In the genomic region with DNA sequence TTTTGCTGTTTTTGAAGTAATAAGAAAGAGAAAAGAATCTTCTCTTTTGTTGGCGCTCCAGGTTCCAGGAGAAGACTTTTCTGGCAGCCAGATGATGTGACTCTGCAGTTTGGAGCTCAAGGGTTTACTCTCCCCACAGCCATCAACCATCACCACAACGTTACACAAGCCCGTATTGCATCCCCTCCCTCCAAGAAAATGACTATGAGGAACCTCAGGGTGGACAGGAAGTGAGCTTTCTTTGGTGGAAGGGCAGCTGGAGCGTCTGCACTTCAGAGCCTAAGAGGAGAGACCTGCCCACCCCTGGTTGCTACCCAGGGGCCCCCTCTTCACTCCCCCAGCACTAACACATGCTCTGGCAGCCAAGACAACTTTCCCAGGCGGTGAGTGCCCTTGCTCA, we compare ENCODE assay signal across 14 mouse cellular contexts. TPM values are rescaled to one million over a fixed set of nuclear protein-coding genes. Genes with fewer than 3 reads are reported as not detected.
A peak's percentile ranks its signal among the peaks of the same experiment; 100 is the strongest.
DNase-seq lines count a peak whose midpoint lies in the region; ATAC-seq lines count a peak whose summit lies in the region.
"Had no signal": no experiment of that assay in that cellular context is flagged by ENCODE, and none has a peak within 500 bp of the region (broad histone marks: within the 10 kb centered on the region; RNA-seq: fewer than 3 reads in every experiment).

No protein-coding gene starts in this region.

- no peak overlapping the region for H3K4me3 ChIP-seq in intestine, embryonic 15.5 days (replicated peaks)
- no peak overlapping the region for H3K4me3 ChIP-seq in intestine, embryonic 16.5 days (ENCODE audit: low read length)
- peak overlapping the region; percentile 80 for H3K4me3 ChIP-seq in neural tube, embryonic 15.5 days (replicated peaks)

- no peak for ATAC-seq in intestine, embryonic 15.5 days
- no peak for ATAC-seq in intestine, embryonic 16.5 days
- ATAC-seq in granulocyte monocyte progenitor cell, adult 5-6 weeks (replicated peaks; ENCODE audit: poor library complexity, severe bottlenecking) = peak; percentile 89
- ATAC-seq in megakaryocyte progenitor cell, adult 5-6 weeks (replicated peaks; ENCODE audit: poor library complexity) = peak; percentile 88
- ATAC-seq in neural tube, embryonic 15.5 days (ENCODE audit: low FRiP score) = no peak

- no peaks in the 10 kb centered on the region for H3K36me3 ChIP-seq in intestine, embryonic 15.5 days
- H3K36me3 ChIP-seq in intestine, embryonic 16.5 days (ENCODE audit: control insufficient read depth, insufficient read depth, low read length) = no peaks in the 10 kb centered on the region
- peaks cover 7% of the 10 kb centered on the region for H3K36me3 ChIP-seq in neural tube, embryonic 15.5 days
- H3K36me3 ChIP-seq: limb, embryonic 12.5 days had no signal

- peaks cover 34% of the 10 kb centered on the region for H3K27me3 ChIP-seq in intestine, embryonic 15.5 days (replicated peaks)
- H3K27me3 ChIP-seq in intestine, embryonic 16.5 days (replicated peaks; ENCODE audit: control insufficient read depth, insufficient read depth, low read length) = peaks cover 32% of the 10 kb centered on the region
- H3K27me3 ChIP-seq in neural tube, embryonic 15.5 days (replicated peaks) = no peaks in the 10 kb centered on the region

- no peak overlapping the region for H3K9ac ChIP-seq in intestine, embryonic 15.5 days
- H3K9ac ChIP-seq in intestine, embryonic 16.5 days (ENCODE audit: low read depth, low read length) = no peak overlapping the region
- H3K9ac ChIP-seq in neural tube, embryonic 15.5 days (replicated peaks) = peak overlapping the region; percentile 93

- H3K4me1 ChIP-seq in intestine, embryonic 15.5 days (replicated peaks) = peaks cover 16% of the 10 kb centered on the region
- peaks cover 9% of the 10 kb centered on the region; the same call in 1 of the 2 replicates for H3K4me1 ChIP-seq in intestine, embryonic 16.5 days (ENCODE audit: control insufficient read depth, insufficient read depth, low read length)
- peaks cover 51% of the 10 kb centered on the region for H3K4me1 ChIP-seq in neural tube, embryonic 15.5 days

- peak overlapping the region; percentile 72; the same call in 1 of the 2 replicates for H3K4me2 ChIP-seq in intestine, embryonic 15.5 days (replicated peaks)
- H3K4me2 ChIP-seq in intestine, embryonic 16.5 days (ENCODE audit: low read depth, low read length) = no peak overlapping the region
- H3K4me2 ChIP-seq in neural tube, embryonic 15.5 days = peak overlapping the region; percentile 84

- WGBS in intestine, embryonic 15.5 days = 27% methylated on average over 5 of the region's 5 CpGs
- WGBS in intestine, embryonic 16.5 days = 35% methylated on average over 5 of the region's 5 CpGs
- 28% methylated on average over 5 of the region's 5 CpGs for WGBS in neural tube, embryonic 15.5 days

- H3K9me3 ChIP-seq in intestine, embryonic 15.5 days = no peaks in the 10 kb centered on the region
- no peaks in the 10 kb centered on the region for H3K9me3 ChIP-seq in intestine, embryonic 16.5 days (ENCODE audit: control insufficient read depth, low read length)
- no peaks in the 10 kb centered on the region for H3K9me3 ChIP-seq in neural tube, embryonic 15.5 days (replicated peaks)
- H3K9me3 ChIP-seq: limb, embryonic 12.5 days had no signal

- no peak for DNase-seq in adipocyte (ENCODE audit: low spot score)
- no peak for DNase-seq in cerebellum, postnatal 4 days (ENCODE audit: low spot score in 2 of 2)
- no peak for DNase-seq in yolk sac, embryonic 10.5 days (ENCODE audit: low spot score)
- DNase-seq: adrenal gland, postnatal 36 days; cerebellum, adult 11 months; gastrocnemius, postnatal 14 days; layer of hippocampus, adult 9-11 months; right cerebral cortex, postnatal 4 days had no signal

- no peak overlapping the region for H3K27ac ChIP-seq in intestine, embryonic 15.5 days
- H3K27ac ChIP-seq in intestine, embryonic 16.5 days (ENCODE audit: low read length) = no peak overlapping the region
- peak overlapping the region; percentile 94 for H3K27ac ChIP-seq in neural tube, embryonic 15.5 days (replicated peaks)
- H3K27ac ChIP-seq: limb, embryonic 12.5 days had no signal

RNA-seq across cellular contexts. Expression of gene Glyctk, which starts 10.7 kb away (rescaled TPM):
- polyA plus RNA-seq in intestine, embryonic 15.5 days (2015; fragmentation: Nextera tagmentation; extraction: Ambion mirVana) = 3.4 and 4.3 TPM in 2 replicates
- polyA plus RNA-seq in intestine, embryonic 16.5 days (2015; fragmentation: Nextera tagmentation; extraction: Ambion mirVana) = 8.6 and 10.8 TPM in 2 replicates
- 0.26 TPM in 1 of 2 replicates, not detected in the other for total RNA-seq in granulocyte monocyte progenitor cell, adult 5-6 weeks (2014; fragmentation: Nextera tagmentation)
- 0.56 and 2.6 TPM in 2 replicates for total RNA-seq in granulocyte monocyte progenitor cell, adult 5-6 weeks (2017)
- 0.37 and 0.39 TPM in 2 replicates for total RNA-seq in megakaryocyte progenitor cell, adult 5-6 weeks (2015)
- 0.98 and 1.2 TPM in 2 replicates for total RNA-seq in megakaryocyte progenitor cell, adult 5-6 weeks (2017)
- polyA plus RNA-seq in neural tube, embryonic 15.5 days (2015; fragmentation: Nextera tagmentation; extraction: Ambion mirVana) = 2.3 and 2.7 TPM in 2 replicates

RNA-seq across cellular contexts. Expression of gene Wdr82, which starts 23.4 kb away (rescaled TPM):
- polyA plus RNA-seq in intestine, embryonic 15.5 days (2015; fragmentation: Nextera tagmentation; extraction: Ambion mirVana) = 16.5 and 19.0 TPM in 2 replicates
- polyA plus RNA-seq in intestine, embryonic 16.5 days (2015; fragmentation: Nextera tagmentation; extraction: Ambion mirVana) = 12.4 and 12.8 TPM in 2 replicates
- total RNA-seq in granulocyte monocyte progenitor cell, adult 5-6 weeks (2014; fragmentation: Nextera tagmentation) = 59.4 and 68.2 TPM in 2 replicates
- 68.6 and 86.0 TPM in 2 replicates for total RNA-seq in granulocyte monocyte progenitor cell, adult 5-6 weeks (2017)
- 58.1 and 58.5 TPM in 2 replicates for total RNA-seq in megakaryocyte progenitor cell, adult 5-6 weeks (2015)
- 63.6 and 72.5 TPM in 2 replicates for total RNA-seq in megakaryocyte progenitor cell, adult 5-6 weeks (2017)
- polyA plus RNA-seq in neural tube, embryonic 15.5 days (2015; fragmentation: Nextera tagmentation; extraction: Ambion mirVana) = 28.6 and 32.1 TPM in 2 replicates

RNA-seq across cellular contexts. Expression of gene Col6a4, which starts 50.7 kb away (rescaled TPM):
- 66.7 and 76.7 TPM in 2 replicates for polyA plus RNA-seq in intestine, embryonic 15.5 days (2015; fragmentation: Nextera tagmentation; extraction: Ambion mirVana)
- polyA plus RNA-seq in intestine, embryonic 16.5 days (2015; fragmentation: Nextera tagmentation; extraction: Ambion mirVana) = 72.7 and 83.0 TPM in 2 replicates
- not detected in 2 replicates for total RNA-seq in granulocyte monocyte progenitor cell, adult 5-6 weeks (2014; fragmentation: Nextera tagmentation)
- not detected in 2 replicates for total RNA-seq in granulocyte monocyte progenitor cell, adult 5-6 weeks (2017)
- total RNA-seq in megakaryocyte progenitor cell, adult 5-6 weeks (2015) = not detected in 2 replicates
- not detected in 2 replicates for total RNA-seq in megakaryocyte progenitor cell, adult 5-6 weeks (2017)
- polyA plus RNA-seq in neural tube, embryonic 15.5 days (2015; fragmentation: Nextera tagmentation; extraction: Ambion mirVana) = 1.2 and 3.5 TPM in 2 replicates

RNA-seq across cellular contexts. Expression of gene Ppm1m, which starts 52.3 kb away (rescaled TPM):
- polyA plus RNA-seq in intestine, embryonic 15.5 days (2015; fragmentation: Nextera tagmentation; extraction: Ambion mirVana) = 30.4 and 31.7 TPM in 2 replicates
- 23.4 and 26.3 TPM in 2 replicates for polyA plus RNA-seq in intestine, embryonic 16.5 days (2015; fragmentation: Nextera tagmentation; extraction: Ambion mirVana)
- total RNA-seq in granulocyte monocyte progenitor cell, adult 5-6 weeks (2014; fragmentation: Nextera tagmentation) = 34.1 and 42.6 TPM in 2 replicates
- 12.5 and 23.4 TPM in 2 replicates for total RNA-seq in granulocyte monocyte progenitor cell, adult 5-6 weeks (2017)
- total RNA-seq in megakaryocyte progenitor cell, adult 5-6 weeks (2015) = 14.3 and 16.9 TPM in 2 replicates
- 15.5 and 23.7 TPM in 2 replicates for total RNA-seq in megakaryocyte progenitor cell, adult 5-6 weeks (2017)
- 16.9 and 20.5 TPM in 2 replicates for polyA plus RNA-seq in neural tube, embryonic 15.5 days (2015; fragmentation: Nextera tagmentation; extraction: Ambion mirVana)

RNA-seq across cellular contexts. Expression of gene Twf2, which starts 55.6 kb away (rescaled TPM):
- 51.5 and 52.5 TPM in 2 replicates for polyA plus RNA-seq in intestine, embryonic 15.5 days (2015; fragmentation: Nextera tagmentation; extraction: Ambion mirVana)
- polyA plus RNA-seq in intestine, embryonic 16.5 days (2015; fragmentation: Nextera tagmentation; extraction: Ambion mirVana) = 48.6 and 50.0 TPM in 2 replicates
- 79.7 and 84.8 TPM in 2 replicates for total RNA-seq in granulocyte monocyte progenitor cell, adult 5-6 weeks (2014; fragmentation: Nextera tagmentation)
- total RNA-seq in granulocyte monocyte progenitor cell, adult 5-6 weeks (2017) = 81.4 and 87.5 TPM in 2 replicates
- total RNA-seq in megakaryocyte progenitor cell, adult 5-6 weeks (2015) = 45.1 and 46.4 TPM in 2 replicates
- 67.5 and 80.6 TPM in 2 replicates for total RNA-seq in megakaryocyte progenitor cell, adult 5-6 weeks (2017)
- 48.1 and 58.2 TPM in 2 replicates for polyA plus RNA-seq in neural tube, embryonic 15.5 days (2015; fragmentation: Nextera tagmentation; extraction: Ambion mirVana)

Comparison
In these comparisons a context has a peak if more than half of its experiments do, and no peak if none do; other contexts are left out.
1. ATAC-seq: peak in granulocyte monocyte progenitor cell, adult 5-6 weeks (single experiment) and megakaryocyte progenitor cell, adult 5-6 weeks (single experiment); none in intestine, embryonic 15.5 days (single experiment), intestine, embryonic 16.5 days (single experiment) and neural tube, embryonic 15.5 days (single experiment).
2. RNA of gene Col6a4, which starts 50.7 kb away (polyA plus RNA-seq): 72.7 to 83.0 TPM in intestine, embryonic 16.5 days and 66.7 to 76.7 TPM in intestine, embryonic 15.5 days; 1.2 to 3.5 TPM in neural tube, embryonic 15.5 days; every median in the first group is over 10 times any median in the second.